Mouse (Mus musculus): Measurements from ENCODE around the gene Sirt2.

- TF ChIP-seq GATA1 (IDR thresholded peaks at IDR 0.05; ENCODE audit: low read length): no peak
- no peak for TF ChIP-seq TAL1 (IDR thresholded peaks at IDR 0.05; ENCODE audit: low read length)
These were observed 45.2 kb downstream of the Sirt2 start for GRCm38 (mm10) chr7:28811640-28812275.

Measured in erythroblast, embryonic 14.5 days (primary cell).